ENCODE assay signal across 7 mouse cellular contexts in the genomic region with DNA sequence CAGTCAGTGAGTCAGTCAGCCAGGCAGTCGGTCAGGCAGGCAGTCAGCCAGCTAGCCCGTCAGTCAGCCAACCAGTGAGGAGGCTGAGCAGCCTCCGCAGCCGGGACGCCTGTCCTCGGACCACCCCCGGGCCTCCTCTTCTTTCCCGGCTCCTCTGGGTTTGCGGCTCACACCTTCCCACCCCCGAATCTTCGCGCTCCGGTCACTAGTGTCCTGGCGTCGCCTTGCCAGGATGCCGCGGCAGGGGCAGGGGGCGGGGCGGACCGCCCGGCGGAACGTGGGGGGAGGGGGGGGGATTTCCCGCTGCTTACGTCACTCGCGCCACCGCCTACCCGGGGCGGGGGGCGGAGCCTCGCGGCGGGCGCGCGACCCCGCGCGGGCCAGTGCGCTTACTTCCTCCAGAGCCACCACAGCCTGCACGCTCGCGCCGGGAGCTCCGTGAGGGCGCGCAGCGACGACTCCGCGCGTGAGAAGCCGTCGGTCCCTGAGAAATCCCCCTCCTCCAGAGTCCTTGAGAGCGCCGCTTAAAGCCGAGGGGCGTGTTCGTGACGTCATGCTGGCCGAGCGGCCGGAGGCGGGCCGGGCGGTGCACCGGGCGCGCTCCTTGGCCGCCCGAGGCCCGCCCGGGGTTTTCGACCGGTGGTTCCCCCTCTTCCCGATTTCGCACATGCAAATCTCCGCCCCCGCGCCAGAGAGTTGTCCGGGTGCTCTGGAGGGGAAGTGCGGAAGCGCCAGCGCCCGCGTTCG. TPM values are rescaled to one million over a fixed set of nuclear protein-coding genes. Genes with fewer than 3 reads are reported as not detected.
DNase-seq lines count a peak whose midpoint lies in the region; ATAC-seq lines count a peak whose summit lies in the region.

Gene Rel (minus strand): TSS at position 211 of the 747 bp plus-strand sequence.

- 0 out of 2 replicates have a peak, but pooled peaks cover 4% of the 10 kb centered on the region for H3K27me3 ChIP-seq in embryonic facial prominence, embryonic 11.5 days (ENCODE audit: control insufficient read depth, insufficient read depth, low read length)
- no peaks in the 10 kb centered on the region for H3K27me3 ChIP-seq in limb, embryonic 11.5 days (ENCODE audit: control insufficient read depth, insufficient read depth, low read length)
- H3K27me3 ChIP-seq in midbrain, embryonic 14.5 days (ENCODE audit: control insufficient read depth, insufficient read depth, low read length): no peaks in the 10 kb centered on the region

- no peaks in the 10 kb centered on the region for H3K36me3 ChIP-seq in embryonic facial prominence, embryonic 11.5 days (replicated peaks; ENCODE audit: control insufficient read depth, insufficient read depth, low read depth, low read length)
- H3K36me3 ChIP-seq in limb, embryonic 11.5 days (ENCODE audit: control insufficient read depth, insufficient read depth, low read length): no peaks in the 10 kb centered on the region
- H3K36me3 ChIP-seq in midbrain, embryonic 14.5 days (ENCODE audit: control insufficient read depth, insufficient read depth, low read length): no peaks in the 10 kb centered on the region

- WGBS in embryonic facial prominence, embryonic 11.5 days: under 1% methylated on average over 59 of the region's 88 CpGs
- WGBS in limb, embryonic 11.5 days: under 1% methylated on average over 73 of the region's 88 CpGs
- under 1% methylated on average over 79 of the region's 88 CpGs for WGBS in midbrain, embryonic 14.5 days

- H3K27ac ChIP-seq in embryonic facial prominence, embryonic 11.5 days (replicated peaks; ENCODE audit: low read depth, low read length): peak within 1 kb of the TSS; percentile 70
- H3K27ac ChIP-seq in limb, embryonic 11.5 days (replicated peaks; ENCODE audit: low read depth, low read length): peak within 1 kb of the TSS; percentile 80
- H3K27ac ChIP-seq in midbrain, embryonic 14.5 days (replicated peaks; ENCODE audit: low read depth, low read length): peak within 1 kb of the TSS; percentile 79

- H3K4me1 ChIP-seq in embryonic facial prominence, embryonic 11.5 days (ENCODE audit: control insufficient read depth, insufficient read depth, low read length): no peaks in the 10 kb centered on the region
- 0 out of 2 replicates have a peak, but pooled peaks cover 2% of the 10 kb centered on the region for H3K4me1 ChIP-seq in limb, embryonic 11.5 days (ENCODE audit: control insufficient read depth, insufficient read depth, low read length)
- H3K4me1 ChIP-seq in midbrain, embryonic 14.5 days (ENCODE audit: control insufficient read depth, insufficient read depth, low read length): no peaks in the 10 kb centered on the region

- peak within 1 kb of the TSS; percentile 71 for H3K4me3 ChIP-seq in embryonic facial prominence, embryonic 11.5 days (ENCODE audit: low read depth, low read length)
- H3K4me3 ChIP-seq in limb, embryonic 11.5 days (ENCODE audit: low read depth, low read length): peak within 1 kb of the TSS; percentile 66
- H3K4me3 ChIP-seq in midbrain, embryonic 14.5 days (replicated peaks; ENCODE audit: low read depth, low read length): peak within 1 kb of the TSS; percentile 69

- peak; percentile 94 for DNase-seq in adrenal gland, postnatal 10 days
- DNase-seq in embryonic facial prominence, embryonic 11.5 days (ENCODE audit: low spot score): peak; percentile 85
- peak; percentile 100 for DNase-seq in heart, adult 11 months
- DNase-seq in kidney, adult 18-20 months: peak; percentile 95
- DNase-seq in limb, embryonic 11.5 days (ENCODE audit: low spot score): peak; percentile 88
- DNase-seq in midbrain, embryonic 14.5 days: peak; percentile 92
- DNase-seq in spleen, adult 18-20 months: peak; percentile 88 to 90

- no peaks in the 10 kb centered on the region for H3K9me3 ChIP-seq in embryonic facial prominence, embryonic 11.5 days (replicated peaks; ENCODE audit: control insufficient read depth, low read length)
- H3K9me3 ChIP-seq in limb, embryonic 11.5 days (ENCODE audit: control insufficient read depth, low read length): no peaks in the 10 kb centered on the region
- H3K9me3 ChIP-seq in midbrain, embryonic 14.5 days (ENCODE audit: control insufficient read depth, low read length): no peaks in the 10 kb centered on the region

- peak within 1 kb of the TSS; percentile 76 for H3K4me2 ChIP-seq in embryonic facial prominence, embryonic 11.5 days (ENCODE audit: low read depth, low read length)
- peak within 1 kb of the TSS; percentile 49 for H3K4me2 ChIP-seq in limb, embryonic 11.5 days (ENCODE audit: low read depth, severe bottlenecking)
- peak within 1 kb of the TSS; percentile 83 for H3K4me2 ChIP-seq in midbrain, embryonic 14.5 days (ENCODE audit: low read length)

- ATAC-seq in embryonic facial prominence, embryonic 11.5 days (replicated peaks; ENCODE audit: insufficient number of reproducible peaks, low FRiP score, low TSS enrichment, low read depth): peak; percentile 92
- ATAC-seq in limb, embryonic 11.5 days (ENCODE audit: insufficient number of reproducible peaks, low FRiP score, low TSS enrichment, low read depth): peak; percentile 91
- ATAC-seq in midbrain, embryonic 14.5 days (ENCODE audit: low FRiP score, low TSS enrichment): peak; percentile 94

- peak within 1 kb of the TSS; percentile 71 for H3K9ac ChIP-seq in embryonic facial prominence, embryonic 11.5 days (replicated peaks; ENCODE audit: low read length)
- peak within 1 kb of the TSS; percentile 73 for H3K9ac ChIP-seq in limb, embryonic 11.5 days (ENCODE audit: low read length)
- peak within 1 kb of the TSS; percentile 67 for H3K9ac ChIP-seq in midbrain, embryonic 14.5 days (replicated peaks; ENCODE audit: low read length)

RNA-seq across cellular contexts. Expression of gene Rel, which starts in this region (rescaled TPM):
- total RNA-seq in adrenal gland, postnatal 10 days (2021): 1 to 10 TPM; 5.3 TPM
- polyA plus RNA-seq in embryonic facial prominence, embryonic 11.5 days (2014; fragmentation: Nextera tagmentation; extraction: Ambion mirVana): 0.86 and 0.94 TPM in 2 replicates
- polyA plus RNA-seq in limb, embryonic 11.5 days (2014; fragmentation: Nextera tagmentation; extraction: Ambion mirVana): 0.88 and 0.93 TPM in 2 replicates
- polyA plus RNA-seq in midbrain, embryonic 14.5 days (2014; fragmentation: Nextera tagmentation; extraction: Ambion mirVana): 0.28 and 0.30 TPM in 2 replicates

Comparison
In these comparisons a context has a peak if more than half of its experiments do, and no peak if none do; other contexts are left out.
1. Peak in every context shown above with its lines: DNase-seq, ATAC-seq, H3K4me3 ChIP-seq and H3K27ac ChIP-seq.
2. Peak in DNase-seq, ATAC-seq, H3K4me3 ChIP-seq, H3K27ac ChIP-seq, H3K9ac ChIP-seq and H3K4me2 ChIP-seq in embryonic facial prominence, embryonic 11.5 days; RNA of the gene not detected or under 1 TPM.
3. Peak in DNase-seq, ATAC-seq, H3K4me3 ChIP-seq, H3K27ac ChIP-seq, H3K9ac ChIP-seq and H3K4me2 ChIP-seq in limb, embryonic 11.5 days; RNA of the gene not detected or under 1 TPM.
4. Peak in DNase-seq, ATAC-seq, H3K4me3 ChIP-seq, H3K27ac ChIP-seq, H3K9ac ChIP-seq and H3K4me2 ChIP-seq in midbrain, embryonic 14.5 days; RNA of the gene not detected or under 1 TPM.